Mouse (Mus musculus): ENCODE results near the gene Pcp4. TPM values are rescaled to one million over a fixed set of nuclear protein-coding genes. Genes with fewer than 3 reads are reported as not detected.
"Not testable (repeated sequence)": the region's sequence is repeated elsewhere in the genome, so short reads cannot be mapped to it uniquely, and the experiment has no call there.

Pcp4 gene
- total and polyA plus RNA-seq, 3 experiments = 2.4 to 3.3 TPM; not detected in 1

DNA sequence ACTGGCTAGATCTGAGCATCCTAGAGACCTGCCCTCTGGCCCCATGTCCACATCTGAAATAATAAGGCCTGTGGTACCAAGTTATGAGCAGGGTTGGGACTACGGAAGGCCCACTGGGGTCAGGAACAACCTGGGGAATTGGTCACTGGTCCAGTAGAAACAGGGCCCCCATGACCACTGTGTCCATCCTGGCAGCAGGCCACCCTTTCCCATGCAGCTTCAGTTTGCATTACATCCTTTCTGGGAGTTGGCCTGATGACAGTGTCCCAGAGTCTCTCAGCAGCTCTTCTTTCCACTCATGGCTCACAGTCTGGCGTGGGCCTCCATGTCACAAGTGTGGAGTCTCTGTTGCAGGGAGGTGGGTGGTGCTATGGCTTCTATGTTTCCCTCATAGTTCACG, 25.6 kb upstream of the Pcp4 start:
- no peak overlapping the region for H3K4me3 ChIP-seq (replicated peaks in 1 of 3; ENCODE audit: low read depth in 2 of 3, low read length in 2 of 3, poor library complexity in 1 of 3)
- no peaks in the 10 kb centered on the region for H3K79me2 ChIP-seq (replicated peaks; ENCODE audit: control insufficient read depth, extremely low read depth, insufficient read depth, poor library complexity, severe bottlenecking)
- H3K4me2 ChIP-seq (ENCODE audit: insufficient read depth, low read depth, poor library complexity, severe bottlenecking) = no peak overlapping the region
- no peak overlapping the region for H3K9ac ChIP-seq (ENCODE audit: insufficient read depth, low read depth)
- peaks cover 6 to 30% of the 10 kb centered on the region in 2 experiments; a peak in 3 of 4 replicates for H3K4me1 ChIP-seq (ENCODE audit: control insufficient read depth in 1 of 2, insufficient read depth in 2 of 2)
- H3K27ac ChIP-seq (ENCODE audit: insufficient read depth, low read depth) = no peak overlapping the region
- no peak for TF ChIP-seq ZNF384 (IDR thresholded peaks at IDR 0.05; ENCODE audit: low read depth, low read length)
- TF ChIP-seq CHD2 (IDR thresholded peaks at IDR 0.05; ENCODE audit: low read length) = no peak
- no peak for TF ChIP-seq ELF1 (IDR thresholded peaks at IDR 0.05; ENCODE audit: low read depth, low read length)
- TF ChIP-seq JUN (IDR thresholded peaks at IDR 0.05; ENCODE audit: insufficient read depth, low read depth, low read length) = no peak
- no peak for TF ChIP-seq ZKSCAN1 (IDR thresholded peaks at IDR 0.05; ENCODE audit: borderline replicate concordance, low read depth, low read length)
- no peak for TF ChIP-seq CTCF (conservative IDR thresholded peaks at IDR 0.05 in 1 of 2, IDR thresholded peaks at IDR 0.05 in 1 of 2; ENCODE audit: low read depth in 2 of 2, low read length in 2 of 2)
- no peak for TF ChIP-seq NRF1 (IDR thresholded peaks at IDR 0.05; ENCODE audit: low read depth, low read length)
- TF ChIP-seq UBTF (IDR thresholded peaks at IDR 0.05; ENCODE audit: low read depth, low read length) = no peak
- TF ChIP-seq E2F4 (IDR thresholded peaks at IDR 0.05; ENCODE audit: insufficient replicate concordance, low read depth, low read length) = no peak
- TF ChIP-seq ZMIZ1 (IDR thresholded peaks at IDR 0.05; ENCODE audit: low read depth, low read length) = no peak
- TF ChIP-seq ETS1 (conservative IDR thresholded peaks at IDR 0.05; ENCODE audit: low read depth, low read length) = no peak
- TF ChIP-seq NELFE (IDR thresholded peaks at IDR 0.05; ENCODE audit: low read depth, low read length) = no peak
- in situ Hi-C loops (cut with MboI; ENCODE audit: low pct_ligation_motif_present, low pct_unique_long_range_greater_than_20kb, low sequenced_read_pairs) (no loop called here), dilution Hi-C loops (cut with MboI; ENCODE audit: extremely low pct_ligation_motif_present, extremely low pct_unique_long_range_greater_than_20kb, low sequenced_read_pairs) (no loop called here)
- no peaks in the 10 kb centered on the region for H3K36me3 ChIP-seq (replicated peaks in 1 of 2; ENCODE audit: control insufficient read depth in 1 of 2, insufficient read depth in 1 of 2, low read length in 1 of 2)
- H3K27me3 ChIP-seq (replicated peaks) = no peaks in the 10 kb centered on the region
- no peak for DNase-seq (ENCODE audit: extremely low read depth)
- no peaks in the 10 kb centered on the region for H3K9me3 ChIP-seq (replicated peaks; ENCODE audit: low read length)

DNA sequence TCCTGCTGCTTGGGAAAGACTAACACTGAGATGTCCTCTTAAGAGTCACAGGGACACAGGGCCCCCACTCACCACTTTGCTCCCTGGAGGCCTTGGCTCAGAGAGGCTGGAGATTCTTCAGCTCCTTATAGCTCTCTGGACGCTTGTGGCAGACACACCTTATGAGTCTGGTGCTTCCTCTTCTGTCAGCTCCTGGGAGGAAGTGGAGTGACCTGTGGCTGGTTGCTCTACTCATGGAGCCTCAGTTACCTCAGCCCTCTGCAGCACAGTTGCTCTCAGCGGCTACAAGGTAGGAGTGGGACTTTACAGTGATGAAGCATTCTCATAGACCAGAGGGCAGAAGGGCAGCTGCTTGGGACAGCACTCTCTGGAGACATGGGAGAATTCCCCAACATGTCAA, 23.9 kb upstream of the Pcp4 start, which contains the start of gene Itgb2l:
Gene Itgb2l (minus strand): TSS at position 152 of the 400 bp plus-strand sequence.
- Histone ChIP-seq H3K4me3 (replicated peaks in 1 of 3; ENCODE audit: low read depth in 2 of 3, low read length in 2 of 3, poor library complexity in 1 of 3) (no peak within 1 kb of the TSS), H3K36me3 (replicated peaks in 1 of 2; ENCODE audit: control insufficient read depth in 1 of 2, insufficient read depth in 1 of 2, low read length in 1 of 2) (no peaks in the 10 kb centered on the region), H3K4me2 (ENCODE audit: insufficient read depth, low read depth, poor library complexity, severe bottlenecking) (no peak within 1 kb of the TSS), H3K27ac (ENCODE audit: insufficient read depth, low read depth) (no peak within 1 kb of the TSS), H3K4me1 (ENCODE audit: control insufficient read depth in 1 of 2, insufficient read depth in 2 of 2) (peaks cover 6 to 24% of the 10 kb centered on the region in 2 experiments; a peak in 3 of 4 replicates), H3K27me3 (replicated peaks) (no peaks in the 10 kb centered on the region), H3K9me3 (replicated peaks; ENCODE audit: low read length) (no peaks in the 10 kb centered on the region), H3K9ac (ENCODE audit: insufficient read depth, low read depth) (no peak within 1 kb of the TSS), H3K79me2 (replicated peaks; ENCODE audit: control insufficient read depth, extremely low read depth, insufficient read depth, poor library complexity, severe bottlenecking) (no peaks in the 10 kb centered on the region)
- in situ Hi-C loops (cut with MboI; ENCODE audit: low pct_ligation_motif_present, low pct_unique_long_range_greater_than_20kb, low sequenced_read_pairs) = no loop called here
- dilution Hi-C loops (cut with MboI; ENCODE audit: extremely low pct_ligation_motif_present, extremely low pct_unique_long_range_greater_than_20kb, low sequenced_read_pairs) = no loop called here
- peak; percentile 11 for DNase-seq (ENCODE audit: extremely low read depth)
- TF ChIP-seq MAFK (IDR thresholded peaks at IDR 0.05; ENCODE audit: insufficient replicate concordance, low read length) (no peak), SIN3A (IDR thresholded peaks at IDR 0.05; ENCODE audit: low read length) (no peak), E2F4 (IDR thresholded peaks at IDR 0.05; ENCODE audit: insufficient replicate concordance, low read depth, low read length) (no peak), TCF12 (IDR thresholded peaks at IDR 0.05; ENCODE audit: low read depth, low read length) (no peak), MYC (IDR thresholded peaks at IDR 0.05; ENCODE audit: low read depth, low read length) (no peak), ZC3H11A (IDR thresholded peaks at IDR 0.05; ENCODE audit: low read depth, low read length) (no peak), MAX (IDR thresholded peaks at IDR 0.05; ENCODE audit: low read length) (no peak), JUN (IDR thresholded peaks at IDR 0.05; ENCODE audit: insufficient read depth, low read depth, low read length) (no peak), ZKSCAN1 (IDR thresholded peaks at IDR 0.05; ENCODE audit: borderline replicate concordance, low read depth, low read length) (no peak), MAZ (IDR thresholded peaks at IDR 0.05; ENCODE audit: low read depth, low read length) (no peak), JUND (conservative IDR thresholded peaks at IDR 0.05; ENCODE audit: low read depth, low read length) (no peak), KAT2A (IDR thresholded peaks at IDR 0.05; ENCODE audit: insufficient replicate concordance, low read length) (no peak), CTCF (conservative IDR thresholded peaks at IDR 0.05 in 1 of 2, IDR thresholded peaks at IDR 0.05 in 1 of 2; ENCODE audit: low read depth in 2 of 2, low read length in 2 of 2) (no peak), ZMIZ1 (IDR thresholded peaks at IDR 0.05; ENCODE audit: low read depth, low read length) (no peak), RCOR1 (conservative IDR thresholded peaks at IDR 0.05; ENCODE audit: low read depth, low read length) (no peak), MXI1 (IDR thresholded peaks at IDR 0.05; ENCODE audit: low read depth, low read length) (no peak), IRF4 (IDR thresholded peaks at IDR 0.05; ENCODE audit: low read depth, low read length) (no peak), BHLHE40 (IDR thresholded peaks at IDR 0.05; ENCODE audit: low read depth, low read length) (no peak)

DNA sequence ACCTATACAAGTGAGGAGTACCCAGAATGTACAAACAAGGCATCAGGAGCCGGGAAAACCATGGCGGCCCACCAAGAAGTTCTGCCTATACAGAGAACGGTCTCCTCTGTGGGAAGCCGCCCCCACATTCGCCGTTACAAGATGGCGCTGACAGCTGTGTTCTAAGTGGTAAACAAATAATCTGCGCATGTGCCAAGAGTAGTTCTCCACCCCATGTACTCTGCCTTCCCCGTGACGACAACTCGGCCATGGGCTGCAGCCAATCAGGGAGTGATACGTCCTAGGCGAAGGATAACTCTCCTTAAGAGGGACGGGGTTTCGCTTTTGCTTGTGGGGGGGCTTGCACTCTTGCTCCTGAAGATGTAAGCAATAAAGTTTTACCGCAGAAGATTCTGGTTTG, 16.5 kb upstream of the Pcp4 start:
- H3K36me3 ChIP-seq (replicated peaks in 1 of 2; ENCODE audit: control insufficient read depth in 1 of 2, insufficient read depth in 1 of 2, low read length in 1 of 2); H3K27ac ChIP-seq (ENCODE audit: insufficient read depth, low read depth); dilution Hi-C loops (cut with MboI; ENCODE audit: extremely low pct_ligation_motif_present, extremely low pct_unique_long_range_greater_than_20kb, low sequenced_read_pairs); H3K4me3 ChIP-seq (replicated peaks in 1 of 3; ENCODE audit: low read depth in 2 of 3, low read length in 2 of 3, poor library complexity in 1 of 3); H3K9me3 ChIP-seq (replicated peaks; ENCODE audit: low read length); H3K27me3 ChIP-seq (replicated peaks); H3K9ac ChIP-seq (ENCODE audit: insufficient read depth, low read depth); DNase-seq (ENCODE audit: extremely low read depth); H3K79me2 ChIP-seq (replicated peaks; ENCODE audit: control insufficient read depth, extremely low read depth, insufficient read depth, poor library complexity, severe bottlenecking); H3K4me2 ChIP-seq (ENCODE audit: insufficient read depth, low read depth, poor library complexity, severe bottlenecking): not testable (repeated sequence)
- peaks cover 0 to 17% of the 10 kb centered on the region in 2 experiments; a peak in 2 of 4 replicates for H3K4me1 ChIP-seq (ENCODE audit: control insufficient read depth in 1 of 2, insufficient read depth in 2 of 2)
- in situ Hi-C loops (cut with MboI; ENCODE audit: low pct_ligation_motif_present, low pct_unique_long_range_greater_than_20kb, low sequenced_read_pairs) = loop anchor here (25.0 kb wide), 1 partner anchor 214 kb away; the partner anchor contains the start of gene B3galt5
